24 mouse cellular contexts compared by ENCODE assay signal in genomic region chr1:77267311-77268003, GRCm38 (mm10).
DNase-seq lines count a peak whose midpoint lies in the region; ATAC-seq and TF ChIP-seq lines count a peak whose summit lies in the region.
"Had no signal": no experiment of that assay in that cellular context is flagged by ENCODE, and none has a peak within 500 bp of the region (broad histone marks: within the 10 kb centered on the region; RNA-seq: fewer than 3 reads in every experiment).

No protein-coding gene starts in this region.

- no peaks in the 10 kb centered on the region for H3K9me3 ChIP-seq in liver, embryonic 14.5 days (ENCODE audit: control insufficient read depth, low read length)
- H3K9me3 ChIP-seq in liver, embryonic 12.5 days (replicated peaks), result no peaks in the 10 kb centered on the region
- no peaks in the 10 kb centered on the region for H3K9me3 ChIP-seq in intestine, postnatal 0 days (ENCODE audit: control insufficient read depth)
- no peaks in the 10 kb centered on the region for H3K9me3 ChIP-seq in kidney, embryonic 15.5 days (replicated peaks)
- H3K9me3 ChIP-seq: heart, embryonic 13.5 days; hindbrain, embryonic 13.5 days; midbrain, embryonic 15.5 days; stomach, embryonic 15.5 days had no signal

- no peak overlapping the region for H3K4me2 ChIP-seq in liver, embryonic 14.5 days (ENCODE audit: low read depth)
- no peak overlapping the region for H3K4me2 ChIP-seq in liver, embryonic 12.5 days
- no peak overlapping the region for H3K4me2 ChIP-seq in intestine, postnatal 0 days (replicated peaks; ENCODE audit: low read depth)
- H3K4me2 ChIP-seq in kidney, embryonic 15.5 days, result no peak overlapping the region
- H3K4me2 ChIP-seq: heart, embryonic 13.5 days; hindbrain, embryonic 13.5 days; midbrain, embryonic 15.5 days; stomach, embryonic 15.5 days had no signal

- no peak for TF ChIP-seq CTCF in liver, embryonic 14.5 days (IDR thresholded peaks at IDR 0.05; ENCODE audit: low read depth)
- no peak for TF ChIP-seq CTCF in intestine, postnatal 0 days (IDR thresholded peaks at IDR 0.05; ENCODE audit: low read depth)

- no peaks in the 10 kb centered on the region for H3K36me3 ChIP-seq in liver, embryonic 14.5 days (replicated peaks; ENCODE audit: control insufficient read depth, insufficient read depth, low read depth)
- no peaks in the 10 kb centered on the region for H3K36me3 ChIP-seq in liver, embryonic 12.5 days
- no peaks in the 10 kb centered on the region for H3K36me3 ChIP-seq in intestine, postnatal 0 days (ENCODE audit: control insufficient read depth, insufficient read depth)
- no peaks in the 10 kb centered on the region for H3K36me3 ChIP-seq in kidney, embryonic 15.5 days
- H3K36me3 ChIP-seq: heart, embryonic 13.5 days; hindbrain, embryonic 13.5 days; midbrain, embryonic 15.5 days; stomach, embryonic 15.5 days had no signal

- 54% methylated on average over 4 of the region's 4 CpGs for WGBS in liver, embryonic 14.5 days (ENCODE audit: insufficient replicate concordance)
- WGBS in liver, embryonic 12.5 days (ENCODE audit: insufficient replicate concordance), result 64% methylated on average over 4 of the region's 4 CpGs
- WGBS in intestine, postnatal 0 days, result 58% methylated on average over 4 of the region's 4 CpGs
- WGBS in kidney, embryonic 15.5 days, result 61% methylated on average over 4 of the region's 4 CpGs
- WGBS in large intestine, adult 2 months, result 50% methylated on average over 4 of the region's 4 CpGs

- H3K4me3 ChIP-seq in liver, embryonic 14.5 days (ENCODE audit: insufficient read depth in 1 of 2, low read depth in 2 of 2, low read length in 2 of 2), result no peak overlapping the region
- H3K4me3 ChIP-seq in liver, embryonic 12.5 days, result no peak overlapping the region
- H3K4me3 ChIP-seq in intestine, postnatal 0 days (ENCODE audit: low read depth, low read length), result no peak overlapping the region
- H3K4me3 ChIP-seq in kidney, embryonic 15.5 days (replicated peaks), result no peak overlapping the region
- H3K4me3 ChIP-seq: heart, embryonic 13.5 days; hindbrain, embryonic 13.5 days; left cerebral cortex, adult 2 months; midbrain, embryonic 15.5 days; myocyte; stomach, embryonic 15.5 days had no signal

- no peak for TF ChIP-seq EP300 in liver, embryonic 14.5 days (IDR thresholded peaks at IDR 0.05; ENCODE audit: low read depth)

- no peak for DNase-seq in liver, embryonic 14.5 days (ENCODE audit: low read depth in 3 of 3, low spot score in 3 of 3)
- peak; percentile 25 for DNase-seq in large intestine, adult 2 months (ENCODE audit: low read depth, low spot score)
- DNase-seq in lung, adult 18-20 months, result no peak
- DNase-seq in gastrocnemius, postnatal 4 days (ENCODE audit: low spot score in 2 of 2), result no peak
- DNase-seq: adrenal gland, adult 8-10 months; cerebellum, adult 9-11 months; embryo, embryonic 11 days; layer of hippocampus, adult 9-11 months; left cerebral cortex, postnatal 4 days; liver; lung, postnatal 14 days had no signal

- no peaks in the 10 kb centered on the region; the same call in 1 of the 2 replicates for H3K27me3 ChIP-seq in liver, embryonic 14.5 days (ENCODE audit: control insufficient read depth, insufficient read depth, low read length)
- H3K27me3 ChIP-seq in liver, embryonic 12.5 days (replicated peaks), result no peaks in the 10 kb centered on the region
- H3K27me3 ChIP-seq in intestine, postnatal 0 days (replicated peaks; ENCODE audit: control insufficient read depth, insufficient read depth, low read length), result no peaks in the 10 kb centered on the region
- no peaks in the 10 kb centered on the region for H3K27me3 ChIP-seq in kidney, embryonic 15.5 days
- H3K27me3 ChIP-seq: heart, embryonic 13.5 days; hindbrain, embryonic 13.5 days; midbrain, embryonic 15.5 days; Patski; stomach, embryonic 15.5 days had no signal

- no peak overlapping the region for H3K9ac ChIP-seq in liver, embryonic 14.5 days (replicated peaks)
- no peak overlapping the region for H3K9ac ChIP-seq in liver, embryonic 12.5 days
- no peak overlapping the region for H3K9ac ChIP-seq in intestine, postnatal 0 days (ENCODE audit: low read depth, low read length)
- no peak overlapping the region for H3K9ac ChIP-seq in kidney, embryonic 15.5 days
- H3K9ac ChIP-seq: heart, embryonic 13.5 days; hindbrain, embryonic 13.5 days; midbrain, embryonic 15.5 days; stomach, embryonic 15.5 days had no signal

- H3K27ac ChIP-seq in liver, embryonic 14.5 days, result no peak overlapping the region
- H3K27ac ChIP-seq in liver, embryonic 12.5 days, result no peak overlapping the region
- no peak overlapping the region for H3K27ac ChIP-seq in intestine, postnatal 0 days (ENCODE audit: low read depth, low read length)
- H3K27ac ChIP-seq in kidney, embryonic 15.5 days, result no peak overlapping the region
- H3K27ac ChIP-seq: heart, embryonic 13.5 days; hindbrain, embryonic 13.5 days; left cerebral cortex, adult 2 months; midbrain, embryonic 15.5 days; stomach, embryonic 15.5 days had no signal

- ATAC-seq in liver, embryonic 14.5 days (ENCODE audit: insufficient read depth), result peak; percentile 44
- no peak for ATAC-seq in liver, embryonic 12.5 days
- ATAC-seq in intestine, postnatal 0 days, result peak; percentile 83
- peak; percentile 74 for ATAC-seq in kidney, embryonic 15.5 days (replicated peaks; ENCODE audit: low FRiP score)
- ATAC-seq: CD4-positive, CD25-positive, alpha-beta regulatory T cell, adult 4 months; forebrain, embryonic 16.5 days; inflammation-experienced regulatory T-cells, adult 6 months; midbrain, embryonic 15.5 days; Patski had no signal

- H3K4me1 ChIP-seq in liver, embryonic 14.5 days (replicated peaks; ENCODE audit: control insufficient read depth in 2 of 2, insufficient read depth in 2 of 2, low read length in 1 of 2), result no peaks in the 10 kb centered on the region; a peak in 1 of 4 replicates
- H3K4me1 ChIP-seq in liver, embryonic 12.5 days, result no peaks in the 10 kb centered on the region
- 0 out of 2 replicates have a peak, but pooled peaks cover 4% of the 10 kb centered on the region for H3K4me1 ChIP-seq in intestine, postnatal 0 days (replicated peaks; ENCODE audit: control insufficient read depth, insufficient read depth, low read length)
- H3K4me1 ChIP-seq in kidney, embryonic 15.5 days, result peaks cover 26% of the 10 kb centered on the region
- H3K4me1 ChIP-seq: heart, embryonic 13.5 days; midbrain, embryonic 15.5 days; stomach, embryonic 15.5 days had no signal
